Mouse (Mus musculus) hindbrain, embryonic 14.5 days (tissue): ENCODE data around the gene Arl15. TPM values are rescaled to one million over a fixed set of nuclear protein-coding genes. Genes with fewer than 3 reads are reported as not detected.

Experiments
- ATAC-seq: fragments of 200-750 bp; cut with Nextera tagmentation; 2 replicates; pipeline ENCODE4 v1.8.0; 2017; ENCODE audit warnings: moderate number of reproducible peaks, mild to moderate bottlenecking, moderate TSS enrichment, moderate library complexity; ENCODE audit not compliant: low FRiP score
- DNase-seq: peaks from one replicate; pipeline ENCODE4 v3.0.0-alpha.2; 2015; ENCODE audit warnings: low spot score
- H3K27ac ChIP-seq: fragments of 300-500 bp; sonication (generic); 2 replicates; pipeline ENCODE4 v1.5.1; 2014; ENCODE audit warnings: mild to moderate bottlenecking, moderate library complexity
- H3K27me3 ChIP-seq: fragments of 300-500 bp; sonication (generic); 2 replicates; pipeline ENCODE4 v1.6.1; 2014; ENCODE audit warnings: mild to moderate bottlenecking, low read length, mixed read lengths; ENCODE audit not compliant: control insufficient read depth, insufficient read depth
- H3K36me3 ChIP-seq: fragments of 300-500 bp; sonication (generic); replicated peaks from 2 replicates; pipeline ENCODE4 v1.6.1; 2014; ENCODE audit not compliant: control insufficient read depth, insufficient read depth
- H3K4me1 ChIP-seq: fragments of 300-500 bp; sonication (generic); replicated peaks from 2 replicates; pipeline ENCODE4 v1.6.1; 2014; ENCODE audit warnings: antibody characterized with exemption, low read length, mixed read lengths; ENCODE audit not compliant: control insufficient read depth, insufficient read depth
- H3K4me2 ChIP-seq: fragments of 300-500 bp; sonication (generic); replicated peaks from 2 replicates; pipeline ENCODE4 v1.6.1; 2014; ENCODE audit warnings: mild to moderate bottlenecking, moderate library complexity
- H3K4me3 ChIP-seq: fragments of 300-500 bp; sonication (generic); replicated peaks from 2 replicates; pipeline ENCODE4 v1.5.1; 2014; ENCODE audit warnings: mild to moderate bottlenecking, low read length
- H3K9ac ChIP-seq: fragments of 300-500 bp; sonication (generic); 2 replicates; pipeline ENCODE4 v1.6.1; 2014
- H3K9me3 ChIP-seq: fragments of 300-500 bp; sonication (generic); 2 replicates; pipeline ENCODE4 v1.6.1; 2016; ENCODE audit warnings: low read length; ENCODE audit not compliant: control insufficient read depth
- WGBS: fragments of 180-500 bp; shearing (Covaris S2); extraction: QIAGEN DNeasy Blood & Tissue Kit; methylation state at CpG from one replicate; pipeline ENCODE4 v1.1.7; 2014; 5-methylcytosine and 5-hydroxymethylcytosine counted together
- polyA plus RNA-seq: library from polyadenylated mRNA; unstranded; fragments of >200 nt; fragmentation: Nextera tagmentation; extraction: Ambion mirVana; gene quantifications from 2 replicates; pipeline ENCODE4 v1.2.1, GENCODE M21; 2014

The Arl15 gene
- polyA plus RNA-seq, 1 experiment from 2014 or later, result 19.0 TPM

DNA sequence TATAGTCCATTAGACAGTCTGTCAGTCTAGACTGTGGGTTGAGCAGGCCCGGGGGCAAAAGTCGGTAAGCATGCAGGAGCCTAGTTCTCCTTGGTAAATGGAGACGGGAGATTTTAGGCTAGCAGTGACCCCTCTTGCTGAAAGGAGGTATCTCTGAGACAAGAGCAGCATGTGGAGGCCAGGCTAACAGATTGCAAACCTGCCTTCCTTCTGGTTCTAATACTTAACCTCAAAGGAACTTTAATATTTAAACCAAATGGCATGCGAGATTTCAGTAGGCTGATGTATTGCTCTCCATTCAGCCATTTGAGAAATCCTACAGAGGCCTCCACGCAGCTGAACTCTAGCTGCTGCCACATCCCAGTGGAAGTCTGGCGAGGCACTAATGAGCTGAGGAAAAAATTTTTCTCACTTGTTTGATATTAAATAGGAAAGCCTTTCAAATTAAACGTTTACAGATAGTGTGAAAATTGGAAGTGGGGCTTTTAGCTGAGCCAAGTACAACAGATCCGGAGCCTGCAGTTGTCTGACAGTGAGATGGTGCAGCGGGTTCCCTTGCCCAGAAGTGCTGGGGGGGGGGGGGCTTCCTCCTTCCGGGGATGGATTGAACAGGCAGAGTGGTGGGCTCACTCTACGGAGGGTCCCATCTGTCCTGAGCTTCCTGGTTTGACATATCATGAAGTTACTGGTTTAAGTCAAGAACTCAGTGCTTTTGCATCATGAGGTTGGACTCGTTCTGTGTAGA lies 372.3 kb downstream of the Arl15 start:
- H3K4me1 ChIP-seq, result no peaks in the 10 kb centered on the region
- H3K4me3 ChIP-seq, result no peak overlapping the region
- no peak overlapping the region for H3K27ac ChIP-seq
- ATAC-seq (no peak), DNase-seq (no peak)
- no peak overlapping the region for H3K4me2 ChIP-seq
- H3K9me3 ChIP-seq, result no peaks in the 10 kb centered on the region
- WGBS, result 55% methylated on average over 12 of the region's 12 CpGs
- H3K36me3 ChIP-seq, result no peaks in the 10 kb centered on the region
- H3K9ac ChIP-seq, result no peak overlapping the region
- no peaks in the 10 kb centered on the region for H3K27me3 ChIP-seq

DNA sequence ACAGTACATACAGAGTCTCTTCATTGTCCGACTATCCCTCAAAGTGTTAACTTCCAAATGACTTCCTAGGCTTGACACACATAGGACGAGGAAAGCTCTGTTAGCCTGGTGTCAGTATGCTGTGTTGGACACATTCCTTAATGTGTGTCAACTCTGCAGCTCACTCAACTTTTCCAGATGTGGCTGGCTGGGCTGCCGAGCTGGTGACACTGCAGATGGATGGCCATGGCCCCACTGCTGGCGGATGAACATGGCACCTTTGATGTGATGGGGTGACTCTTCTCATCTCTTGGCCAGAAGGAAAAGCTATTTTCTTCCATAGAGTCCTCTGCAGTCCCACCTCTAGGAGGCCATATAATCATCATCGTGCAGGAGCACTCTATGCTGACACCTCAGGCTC lies 375.8 kb downstream of the Arl15 start:
- H3K27ac ChIP-seq, result no peak overlapping the region
- DNase-seq (no peak), ATAC-seq (no peak)
- no peaks in the 10 kb centered on the region for H3K27me3 ChIP-seq
- no peaks in the 10 kb centered on the region for H3K4me1 ChIP-seq
- H3K9ac ChIP-seq, result no peak overlapping the region
- H3K36me3 ChIP-seq, result no peaks in the 10 kb centered on the region
- H3K9me3 ChIP-seq, result no peaks in the 10 kb centered on the region
- H3K4me2 ChIP-seq, result no peak overlapping the region
- WGBS, result 80% methylated on average over 5 of the region's 5 CpGs
- no peak overlapping the region for H3K4me3 ChIP-seq

DNA sequence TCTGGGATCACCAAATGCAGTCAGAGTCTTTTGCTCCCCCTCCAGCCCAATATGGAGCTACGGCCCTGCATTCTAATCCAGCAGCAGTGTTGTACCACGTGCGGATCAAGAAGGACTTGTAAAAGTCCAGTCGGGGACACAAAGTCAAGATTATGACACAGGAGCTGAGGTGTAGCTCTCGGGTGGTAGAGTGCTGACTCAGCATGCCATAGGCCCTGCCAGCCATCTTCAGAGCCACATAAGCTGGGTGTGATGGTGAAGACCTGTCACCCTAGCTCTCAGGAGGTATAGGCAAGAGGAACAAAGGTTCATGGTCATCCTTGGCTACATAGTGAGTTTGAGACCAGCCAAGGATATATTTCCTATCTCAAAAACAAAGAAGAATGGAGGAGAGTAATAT lies 377.2 kb downstream of the Arl15 start:
- Histone ChIP-seq H3K36me3 (no peaks in the 10 kb centered on the region), H3K9ac (no peak overlapping the region), H3K4me3 (no peak overlapping the region), H3K27ac (no peak overlapping the region), H3K9me3 (no peaks in the 10 kb centered on the region), H3K4me1 (no peaks in the 10 kb centered on the region), H3K4me2 (no peak overlapping the region), H3K27me3 (no peaks in the 10 kb centered on the region)
- ATAC-seq, result no peak
- 90% methylated on average over 5 of the region's 5 CpGs for WGBS
- no peak for DNase-seq

DNA sequence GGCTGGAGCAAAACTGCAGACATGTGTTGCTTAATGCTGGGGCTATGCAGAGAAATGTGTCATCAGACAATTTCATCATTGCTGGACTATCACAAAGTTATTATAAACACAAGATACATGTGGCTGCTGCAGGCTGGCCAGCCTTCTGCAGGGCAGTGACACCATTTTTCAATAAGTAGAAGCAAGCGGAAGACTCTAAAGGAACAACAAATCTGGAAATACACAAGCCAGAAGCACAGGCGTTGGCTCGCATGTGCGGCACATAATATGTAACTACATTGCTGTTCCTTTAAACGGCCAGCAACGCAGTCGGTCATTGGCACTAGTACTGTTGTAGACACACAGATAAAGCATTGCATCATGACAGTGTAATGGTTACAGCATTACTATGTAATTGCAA lies 393.8 kb downstream of the Arl15 start:
- Histone ChIP-seq H3K4me3 (no peak overlapping the region), H3K27ac (no peak overlapping the region), H3K9me3 (no peaks in the 10 kb centered on the region), H3K4me2 (no peak overlapping the region), H3K4me1 (no peaks in the 10 kb centered on the region), H3K36me3 (no peaks in the 10 kb centered on the region), H3K27me3 (no peaks in the 10 kb centered on the region), H3K9ac (no peak overlapping the region)
- DNase-seq (no peak), ATAC-seq (no peak)
- WGBS, result 96% methylated on average over 7 of the region's 7 CpGs

DNA sequence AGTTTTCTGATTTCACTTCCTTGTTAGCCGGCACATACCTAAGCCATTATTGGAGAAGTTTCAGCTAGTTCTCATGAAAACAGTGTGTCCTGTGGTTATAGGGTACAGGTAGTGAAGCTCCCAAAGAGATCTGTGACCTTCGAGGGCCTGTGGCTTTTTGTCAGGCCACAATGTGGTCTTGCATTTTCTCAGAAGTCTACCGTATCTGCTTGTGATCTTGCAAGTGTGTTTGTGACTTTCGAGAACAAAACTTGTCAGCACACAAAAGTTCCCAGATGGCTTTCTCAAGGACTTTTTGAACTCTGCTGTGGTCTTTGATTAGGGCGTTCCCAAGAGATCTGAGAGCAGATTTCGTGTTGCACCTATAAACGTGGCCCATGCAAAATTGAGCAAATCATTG lies 394.5 kb downstream of the Arl15 start:
- Histone ChIP-seq H3K4me3 (no peak overlapping the region), H3K27ac (no peak overlapping the region), H3K9me3 (no peaks in the 10 kb centered on the region), H3K27me3 (no peaks in the 10 kb centered on the region), H3K4me2 (no peak overlapping the region), H3K36me3 (no peaks in the 10 kb centered on the region), H3K9ac (no peak overlapping the region), H3K4me1 (no peaks in the 10 kb centered on the region)
- 87% methylated on average over 7 of the region's 7 CpGs for WGBS
- DNase-seq, result no peak
- ATAC-seq, result no peak

DNA sequence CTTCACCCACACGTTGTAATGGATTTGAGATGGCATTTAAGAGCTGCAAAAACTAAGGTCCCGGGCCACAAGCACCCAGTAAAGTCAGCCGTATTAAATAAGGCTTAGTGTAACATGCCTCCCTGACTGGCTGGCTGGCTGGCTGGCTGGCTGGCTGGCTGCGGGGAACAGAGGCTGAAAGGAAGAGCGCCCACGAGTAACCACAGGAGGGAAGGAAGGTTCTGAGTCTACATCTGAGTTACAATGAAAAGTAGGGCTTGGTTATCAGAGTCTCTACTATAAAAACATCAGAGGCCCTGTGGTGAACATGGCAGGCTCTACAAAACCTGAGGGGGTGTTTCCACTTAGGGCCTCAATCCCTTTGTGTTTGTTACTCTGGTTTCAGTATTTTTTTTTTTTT lies 395.1 kb downstream of the Arl15 start:
- no peak for ATAC-seq
- 64% methylated on average over 6 of the region's 6 CpGs for WGBS
- Histone ChIP-seq H3K36me3 (no peaks in the 10 kb centered on the region), H3K4me3 (no peak overlapping the region), H3K9ac (no peak overlapping the region), H3K4me1 (no peaks in the 10 kb centered on the region), H3K27ac (no peak overlapping the region), H3K9me3 (no peaks in the 10 kb centered on the region), H3K27me3 (no peaks in the 10 kb centered on the region), H3K4me2 (no peak overlapping the region)
- no peak for DNase-seq

DNA sequence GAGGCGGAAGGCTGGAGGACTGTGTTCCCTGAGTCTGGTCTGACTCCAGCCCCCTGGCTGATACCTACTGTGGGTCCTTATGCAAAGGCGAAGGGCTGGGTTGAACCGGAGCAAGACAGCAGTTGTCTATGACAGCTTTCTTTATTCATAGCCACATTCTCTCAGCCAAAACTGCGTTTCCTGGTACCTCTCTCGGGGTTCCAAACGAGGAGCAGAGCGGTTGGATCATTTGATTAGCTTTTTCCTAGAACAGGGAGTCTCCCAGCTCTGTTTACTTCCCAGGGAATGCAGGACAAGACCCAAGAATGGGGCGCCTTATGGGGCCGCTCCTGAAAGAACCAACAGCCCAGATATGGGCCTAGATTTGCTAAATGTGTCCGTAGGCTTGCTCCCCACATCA lies 396.6 kb downstream of the Arl15 start:
- 86% methylated on average over 10 of the region's 10 CpGs for WGBS
- ATAC-seq, result no peak
- Histone ChIP-seq H3K4me3 (no peak overlapping the region), H3K9ac (no peak overlapping the region), H3K4me2 (no peak overlapping the region), H3K27me3 (no peaks in the 10 kb centered on the region), H3K9me3 (no peaks in the 10 kb centered on the region), H3K36me3 (no peaks in the 10 kb centered on the region), H3K4me1 (no peaks in the 10 kb centered on the region), H3K27ac (no peak overlapping the region)
- no peak for DNase-seq

DNA sequence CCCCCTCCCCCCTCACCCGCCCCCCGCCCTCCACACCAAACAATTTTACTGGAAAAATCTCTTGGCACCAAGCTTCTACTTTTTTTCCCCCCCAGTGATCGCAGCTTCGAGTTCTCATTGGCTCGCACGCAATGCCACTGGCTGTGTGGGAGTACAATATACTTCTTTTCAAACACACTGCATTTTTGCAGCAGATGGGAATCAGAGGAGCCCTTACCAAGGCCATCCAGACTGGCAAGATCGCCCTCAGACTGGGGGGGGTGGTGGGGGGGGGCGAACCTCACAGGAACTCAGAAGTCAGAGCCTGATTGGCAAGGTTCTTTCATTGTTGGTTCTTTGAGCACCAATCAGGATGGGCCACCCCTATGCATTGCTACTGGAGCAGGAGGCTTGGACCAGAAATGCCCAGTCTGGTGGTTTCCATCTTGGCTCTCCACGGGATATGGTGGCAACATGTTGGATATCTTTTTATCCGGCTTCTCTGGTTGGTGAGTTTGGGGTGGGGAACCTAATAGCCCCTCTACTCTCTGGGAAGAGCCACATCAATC lies 404.0 kb downstream of the Arl15 start:
- H3K9me3 ChIP-seq, result no peaks in the 10 kb centered on the region
- H3K9ac ChIP-seq, result no peak overlapping the region
- DNase-seq (no peak), ATAC-seq (no peak; the same call in 1 of the 2 replicates)
- no peak overlapping the region for H3K27ac ChIP-seq
- no peaks in the 10 kb centered on the region for H3K4me1 ChIP-seq
- H3K27me3 ChIP-seq, result no peaks in the 10 kb centered on the region
- WGBS, result 76% methylated on average over 10 of the region's 10 CpGs
- H3K36me3 ChIP-seq, result no peaks in the 10 kb centered on the region
- H3K4me3 ChIP-seq, result no peak overlapping the region
- H3K4me2 ChIP-seq, result no peak overlapping the region

DNA sequence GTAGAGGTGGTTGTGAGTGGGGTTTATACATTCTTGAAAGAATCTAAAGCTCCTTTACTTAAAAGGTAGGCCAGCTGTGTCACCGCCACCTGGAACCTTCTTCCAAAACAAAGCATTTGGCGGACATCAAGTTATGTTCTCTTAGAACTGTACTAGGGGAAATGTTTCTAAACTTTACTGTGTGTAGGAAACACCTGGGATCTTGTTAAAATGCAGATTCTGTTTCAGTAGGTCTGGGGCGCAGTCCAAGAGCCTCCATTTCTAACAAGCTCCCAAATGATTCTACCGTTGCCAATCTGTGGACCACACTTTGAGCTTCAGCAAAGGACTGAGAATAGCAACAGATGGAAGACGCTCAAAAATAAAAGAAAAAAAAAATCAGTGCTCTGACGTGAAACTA lies 405.4 kb downstream of the Arl15 start:
- Histone ChIP-seq H3K4me3 (no peak overlapping the region), H3K36me3 (no peaks in the 10 kb centered on the region), H3K4me1 (no peaks in the 10 kb centered on the region), H3K27me3 (no peaks in the 10 kb centered on the region), H3K9me3 (no peaks in the 10 kb centered on the region), H3K27ac (no peak overlapping the region), H3K4me2 (no peak overlapping the region), H3K9ac (no peak overlapping the region)
- ATAC-seq (no peak), DNase-seq (no peak)
- WGBS, result 92% methylated on average over 6 of the region's 6 CpGs

DNA sequence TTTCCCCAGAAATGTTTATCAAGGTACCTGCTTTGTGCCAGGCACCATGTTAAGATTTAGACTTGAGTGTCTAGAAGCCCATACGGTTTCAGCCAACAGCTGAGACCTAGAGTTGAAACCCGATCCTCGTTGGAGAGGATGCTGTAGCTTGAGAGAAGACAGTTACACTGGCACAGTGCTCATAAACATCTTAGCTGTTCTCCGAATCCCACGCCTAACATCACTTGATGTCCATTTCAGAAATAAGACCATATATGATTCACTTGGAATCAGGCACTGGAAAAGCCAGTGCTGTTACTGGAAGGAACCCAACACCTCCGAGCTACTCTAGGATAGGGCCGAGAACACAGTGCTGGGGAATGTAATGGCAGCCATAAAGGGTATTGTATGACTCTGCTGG lies 406.2 kb downstream of the Arl15 start:
- WGBS, result 89% methylated on average over 7 of the region's 7 CpGs
- Histone ChIP-seq H3K9ac (no peak overlapping the region), H3K36me3 (no peaks in the 10 kb centered on the region), H3K4me2 (no peak overlapping the region), H3K27me3 (no peaks in the 10 kb centered on the region), H3K9me3 (no peaks in the 10 kb centered on the region), H3K4me3 (no peak overlapping the region), H3K4me1 (no peaks in the 10 kb centered on the region), H3K27ac (no peak overlapping the region)
- DNase-seq (no peak), ATAC-seq (no peak)
